Mouse (Mus musculus) myocyte (in vitro differentiated cells): Measurements from ENCODE around the gene Eef1a1.

ENCODE experiments used
- CEBPB ChIP-seq: IDR thresholded peaks from 2 replicates; pipeline ENCODE4 v1.6.1; 2011; ENCODE audit warnings: mild to moderate bottlenecking, moderate library complexity; ENCODE audit not compliant: poor library complexity, insufficient read depth, severe bottlenecking
- E2F4 ChIP-seq: IDR thresholded peaks from one replicate; pipeline ENCODE4 v1.6.1; 2011; ENCODE audit warnings: mild to moderate bottlenecking, control low read depth, moderate library complexity; ENCODE audit not compliant: insufficient read depth
- MAX ChIP-seq: IDR thresholded peaks from one replicate; pipeline ENCODE4 v1.6.1; 2011; ENCODE audit warnings: low read depth, mild to moderate bottlenecking, control low read depth
- MYOD1 ChIP-seq, 3 experiments: IDR thresholded peaks; one replicate each; pipeline ENCODE4 v1.6.1; 2011; ENCODE audit warnings: control low read depth in 2 of 3, low read depth in 2 of 3, mild to moderate bottlenecking in 2 of 3, moderate library complexity in 1 of 3; ENCODE audit not compliant: insufficient read length in 2 of 3, control insufficient read depth in 1 of 3
- MYOG ChIP-seq, 3 experiments: IDR thresholded peaks; one replicate each; pipeline ENCODE4 v1.6.1; 2011; ENCODE audit warnings: control low read depth in 2 of 3, low read depth in 2 of 3, mild to moderate bottlenecking in 2 of 3; ENCODE audit not compliant: insufficient read length in 2 of 3, control insufficient read depth in 1 of 3, insufficient read depth in 1 of 3
- POLR2A ChIP-seq: IDR thresholded peaks from one replicate; pipeline ENCODE4 v1.6.1; 2011; ENCODE audit warnings: low read depth, mild to moderate bottlenecking, control low read depth, moderate library complexity; ENCODE audit not compliant: insufficient read length
- POLR2AphosphoS2 ChIP-seq: IDR thresholded peaks from one replicate; pipeline ENCODE4 v1.6.1; 2011; ENCODE audit warnings: low read depth, control low read depth; ENCODE audit not compliant: insufficient read length
- REST ChIP-seq: IDR thresholded peaks from one replicate; pipeline ENCODE4 v1.6.1; 2011; ENCODE audit warnings: mild to moderate bottlenecking, control low read depth, moderate library complexity; ENCODE audit not compliant: insufficient read depth, insufficient read length
- SRF ChIP-seq: IDR thresholded peaks from one replicate; pipeline ENCODE4 v1.6.1; 2011; ENCODE audit warnings: low read depth; ENCODE audit not compliant: control insufficient read depth, insufficient read length
- TCF12 ChIP-seq: IDR thresholded peaks from one replicate; pipeline ENCODE4 v1.6.1; 2011; ENCODE audit warnings: mild to moderate bottlenecking, control low read depth; ENCODE audit not compliant: poor library complexity, insufficient read depth, severe bottlenecking
- TCF3 ChIP-seq: IDR thresholded peaks from one replicate; pipeline ENCODE4 v1.6.1; 2011; ENCODE audit warnings: low read depth, control low read depth; ENCODE audit not compliant: insufficient read length
- USF1 ChIP-seq: IDR thresholded peaks from one replicate; pipeline ENCODE4 v1.6.1; 2011; ENCODE audit warnings: low read depth, mild to moderate bottlenecking, control low read depth, moderate library complexity

GRCm38 (mm10) chr9:78493171-78493570 is 4.2 kb upstream of the Eef1a1 start:
- no peak for TF ChIP-seq SRF
- no peak for TF ChIP-seq TCF12
- no peak for TF ChIP-seq POLR2A
- TF ChIP-seq POLR2AphosphoS2, result no peak
- TF ChIP-seq USF1, result no peak
- no peak for TF ChIP-seq MYOD1 (IDR thresholded peaks at IDR 0.05; ENCODE audit: control insufficient read depth in 1 of 3, insufficient read length in 2 of 3, low read depth in 2 of 3)
- no peak for TF ChIP-seq CEBPB
- no peak for TF ChIP-seq MAX
- TF ChIP-seq REST, result no peak
- no peak for TF ChIP-seq E2F4
- no peak for TF ChIP-seq MYOG (IDR thresholded peaks at IDR 0.05; ENCODE audit: control insufficient read depth in 1 of 3, insufficient read depth in 1 of 3, insufficient read length in 2 of 3, low read depth in 2 of 3)
- TF ChIP-seq TCF3, result no peak
